Mouse (Mus musculus): ENCODE measurements around the gene Sirt2.

GRCm38 (mm10) chr7:28801901-28802670 lies 35.6 kb downstream of the Sirt2 start:
- TF ChIP-seq POLR2A (IDR thresholded peaks at IDR 0.05; ENCODE audit: borderline replicate concordance, insufficient read depth, low read length) (no peak), CTCF (IDR thresholded peaks at IDR 0.05; ENCODE audit: borderline replicate concordance, insufficient read depth, low read depth, low read length) (no peak)

All from cerebellum, adult 2 months (tissue).